Mouse (Mus musculus): Measurements from ENCODE around the gene Sugp2.
A peak's percentile ranks its signal among the peaks of the same experiment; 100 is the strongest.
"Not testable (repeated sequence)": the region's sequence is repeated elsewhere in the genome, so short reads cannot be mapped to it uniquely, and the experiment has no call there.

The Sugp2 gene

GRCm38 (mm10) chr8:70234080-70234780 is at the start of gene Sugp2, which contains the start of gene Armc6:
TSS of gene Sugp2 (plus strand) at chr8:70234226.
TSS of gene Armc6 (minus strand) at chr8:70234466.
- DNase-seq (ENCODE audit: low spot score), result peak; percentile 87

GRCm38 (mm10) chr8:70188707-70189106 is 45.3 kb upstream of the Sugp2 start:
- no peak for DNase-seq (ENCODE audit: low spot score)

DNA sequence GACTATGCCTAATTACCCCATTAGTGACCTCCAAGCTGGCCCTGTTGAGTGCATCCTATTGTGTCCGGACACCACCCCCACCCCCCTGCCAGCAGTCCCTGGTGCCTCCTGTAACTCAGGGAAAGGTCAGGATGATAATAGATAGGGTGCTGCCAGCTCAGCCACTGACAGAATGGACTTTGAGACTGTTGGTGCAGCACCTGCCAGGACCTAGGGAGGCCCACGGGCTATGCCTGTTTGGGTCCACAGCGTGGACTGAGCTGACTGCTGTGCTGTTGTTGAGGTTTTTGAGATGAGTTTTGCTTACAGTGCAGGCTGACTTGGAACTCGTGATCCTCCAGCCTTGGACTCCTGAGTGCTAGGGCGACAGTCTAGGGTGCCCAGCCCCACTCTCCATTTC is 40.8 kb upstream of the Sugp2 start:
- DNase-seq (ENCODE audit: low spot score), result no peak

- DNase-seq (ENCODE audit: low spot score), result no peak
Measured at GRCm38 (mm10) chr8:70194191-70194590, 39.8 kb upstream of the Sugp2 start.

DNA sequence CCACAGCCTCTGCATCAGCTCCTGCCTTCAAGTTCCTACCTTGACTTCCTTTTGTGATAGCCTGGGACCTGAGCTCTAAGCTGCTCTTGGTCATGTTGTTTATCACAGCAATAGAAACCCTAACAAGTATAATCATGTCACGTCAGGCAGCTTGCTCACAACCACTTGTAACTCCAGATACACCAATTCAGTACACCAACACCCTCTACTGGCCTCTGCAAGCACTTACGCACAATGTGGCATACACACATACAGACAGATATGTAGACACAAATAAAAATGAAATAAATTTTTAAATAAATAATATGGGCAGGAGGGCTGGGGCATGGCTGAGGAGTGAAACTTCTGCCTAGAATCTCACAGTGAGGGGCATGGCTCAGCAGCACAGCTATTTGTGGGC is 38.3 kb upstream of the Sugp2 start:
- no peak for DNase-seq (ENCODE audit: low spot score)

DNA sequence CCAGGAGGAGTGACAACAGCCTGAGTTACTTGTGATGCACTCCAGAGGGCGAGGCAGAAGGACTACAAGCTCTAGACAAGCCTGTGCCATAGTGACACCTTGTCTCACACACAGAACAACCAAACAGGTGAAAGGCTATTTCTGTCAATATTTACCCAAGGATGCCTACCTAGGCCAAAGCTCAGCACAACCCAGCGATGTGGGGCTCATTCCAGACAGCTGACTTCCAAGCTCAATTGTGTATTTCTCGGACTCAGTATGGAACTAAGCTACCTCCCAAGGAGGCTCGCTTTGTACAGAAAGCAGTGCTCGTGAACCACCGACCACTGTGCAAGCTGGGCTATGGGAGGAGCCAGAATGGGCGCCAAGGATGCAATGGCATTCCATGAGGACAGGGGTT is 36.4 kb upstream of the Sugp2 start:
- no peak for DNase-seq (ENCODE audit: low spot score)

GRCm38 (mm10) chr8:70200098-70200681 is 33.8 kb upstream of the Sugp2 start:
- DNase-seq (ENCODE audit: low spot score), result no peak

DNA sequence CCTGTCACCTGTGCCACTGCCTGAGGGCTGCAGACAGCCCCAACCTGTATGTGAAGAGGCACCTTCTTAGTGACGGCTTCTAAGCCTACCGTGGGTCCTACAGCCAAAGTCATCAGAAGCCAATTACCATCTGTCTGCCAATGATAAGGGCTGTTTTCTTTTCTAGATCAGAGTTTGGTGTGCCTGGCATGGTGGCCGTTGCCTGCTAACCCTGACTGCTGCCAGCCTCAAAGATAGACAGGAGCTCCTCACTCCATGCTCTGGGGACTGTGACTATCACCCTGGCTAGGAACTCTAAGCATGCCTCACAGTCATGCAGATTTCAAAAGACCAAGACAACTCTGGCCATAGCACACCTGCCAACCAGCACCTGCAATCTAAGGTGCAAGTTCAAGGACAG is 32.6 kb upstream of the Sugp2 start:
- no peak for DNase-seq (ENCODE audit: low spot score)

DNA sequence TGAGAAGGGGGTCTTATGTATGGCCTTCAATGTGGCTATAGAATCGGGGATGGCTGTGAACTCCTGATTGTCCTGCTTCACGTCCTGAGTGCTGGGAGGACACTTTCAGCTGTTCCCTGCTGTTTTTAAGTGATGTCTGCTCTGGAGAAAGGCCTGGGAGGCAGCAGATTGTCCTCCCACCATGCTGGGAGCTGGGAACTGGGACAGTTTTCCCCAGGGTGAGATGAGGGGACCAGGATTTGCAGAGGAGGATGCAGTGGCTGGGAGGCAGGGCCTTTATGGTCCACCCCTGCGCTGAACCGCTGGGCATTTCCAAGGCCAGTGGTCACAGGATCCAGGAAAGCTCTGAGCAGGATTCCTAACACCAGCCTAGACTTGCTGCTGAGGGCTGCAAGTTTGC is 31.0 kb upstream of the Sugp2 start:
- no peak for DNase-seq (ENCODE audit: low spot score)

GRCm38 (mm10) chr8:70204757-70205156 is 29.3 kb upstream of the Sugp2 start:
- DNase-seq (ENCODE audit: low spot score), result no peak

GRCm38 (mm10) chr8:70208130-70208529 is 25.9 kb upstream of the Sugp2 start:
- DNase-seq (ENCODE audit: low spot score), result no peak

DNA sequence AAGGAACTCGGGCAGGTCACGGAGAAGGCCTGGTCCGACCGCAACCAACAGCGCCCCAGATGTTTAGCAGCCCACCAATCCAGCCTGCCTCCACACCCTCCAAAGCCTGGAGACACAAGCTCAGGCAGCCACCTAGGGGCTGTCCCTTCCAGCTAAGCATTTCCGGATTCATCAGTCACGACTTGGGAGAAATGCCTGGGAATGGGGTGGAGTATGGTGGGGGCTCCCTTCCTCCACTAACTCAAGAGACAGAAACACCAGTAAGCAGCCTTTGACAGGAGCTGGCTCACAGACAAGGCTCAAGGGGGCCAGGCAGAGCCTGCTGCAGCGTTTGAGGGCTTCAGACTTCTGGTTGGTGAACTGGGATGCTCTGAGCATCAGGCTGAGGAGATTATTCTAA is 23.5 kb upstream of the Sugp2 start:
- DNase-seq (ENCODE audit: low spot score), result no peak

DNA sequence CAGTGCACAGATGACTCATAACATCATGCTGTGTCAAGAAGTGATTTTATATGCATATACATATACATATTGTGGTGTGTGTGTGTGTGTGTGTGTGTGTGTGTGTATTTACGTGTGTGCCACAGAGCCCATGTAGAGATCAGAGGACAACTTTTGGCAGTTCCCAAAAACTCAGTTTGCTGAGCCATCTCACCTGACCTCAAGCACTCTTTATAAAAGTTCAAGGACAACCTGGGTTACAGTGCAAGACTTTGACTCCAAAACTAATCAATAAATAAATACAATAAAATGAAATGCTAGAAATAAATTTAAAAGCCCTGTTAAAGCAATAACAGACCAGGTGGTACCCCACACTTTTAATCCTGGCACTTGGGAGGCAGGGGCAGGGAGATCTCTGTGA is 22.8 kb upstream of the Sugp2 start:
- DNase-seq (ENCODE audit: low spot score), result no peak

GRCm38 (mm10) chr8:70211726-70212111 is 22.3 kb upstream of the Sugp2 start:
- DNase-seq (ENCODE audit: low spot score), result no peak

- DNase-seq (ENCODE audit: low spot score), result peak; percentile 95
Measured at GRCm38 (mm10) chr8:70212112-70213055, 21.6 kb upstream of the Sugp2 start, which contains the start of gene Slc25a42. TSS of gene Slc25a42 (minus strand) at chr8:70212305.

GRCm38 (mm10) chr8:70214411-70214810 is 19.6 kb upstream of the Sugp2 start:
- no peak for DNase-seq (ENCODE audit: low spot score)

DNA sequence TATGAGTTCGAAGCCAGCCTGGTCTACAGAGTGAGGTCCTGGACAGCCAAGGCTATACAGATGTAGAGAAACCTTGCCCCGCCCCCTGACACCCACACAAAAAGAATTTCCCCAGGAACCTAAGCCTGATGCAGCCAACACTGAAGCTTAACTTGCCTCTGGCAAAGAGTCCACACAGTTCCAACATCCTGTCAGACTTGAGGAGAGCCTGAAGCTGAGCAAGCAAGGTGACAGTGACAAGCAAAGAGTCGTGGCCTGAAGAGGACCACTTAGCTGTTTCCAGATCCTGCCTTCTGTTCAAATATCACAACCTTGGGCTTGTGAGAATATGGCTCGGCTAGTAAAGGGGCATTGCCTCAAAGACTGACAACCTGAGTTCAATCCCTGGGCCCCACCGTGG is 18.9 kb upstream of the Sugp2 start:
- no peak for DNase-seq (ENCODE audit: low spot score)

GRCm38 (mm10) chr8:70216161-70216560 is 17.9 kb upstream of the Sugp2 start:
- not testable (repeated sequence) for DNase-seq (ENCODE audit: low spot score)

GRCm38 (mm10) chr8:70216566-70216965 is 17.5 kb upstream of the Sugp2 start:
- DNase-seq (ENCODE audit: low spot score), result no peak

GRCm38 (mm10) chr8:70217441-70217840 is 16.6 kb upstream of the Sugp2 start:
- no peak for DNase-seq (ENCODE audit: low spot score)

DNA sequence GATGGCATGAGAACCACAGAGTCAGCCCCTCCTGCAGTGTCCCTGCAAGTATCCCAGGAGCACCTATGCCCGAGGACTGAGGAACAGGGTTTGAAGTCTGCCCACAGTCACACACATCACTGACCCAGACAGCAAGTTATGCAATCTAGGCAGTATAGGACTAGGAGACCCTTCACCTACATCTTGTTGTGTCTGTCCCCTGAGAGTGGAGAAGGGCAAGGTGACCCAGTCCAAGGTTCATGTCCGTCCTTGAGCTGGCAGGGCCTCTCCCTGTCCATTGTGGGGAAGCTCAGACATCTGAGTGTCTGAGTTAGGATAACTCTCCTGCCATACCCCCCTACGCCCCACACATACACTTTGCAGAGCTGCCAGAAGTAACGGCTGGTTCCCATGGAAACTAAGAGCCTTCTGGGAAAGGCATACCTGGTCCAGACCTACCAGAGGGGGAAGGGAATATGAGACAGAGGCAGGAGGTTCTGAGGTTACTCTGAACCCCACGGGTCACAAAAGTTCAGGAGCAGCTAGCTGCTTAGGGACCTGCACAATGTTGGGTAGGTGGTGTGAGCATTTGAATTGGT is 14.8 kb upstream of the Sugp2 start:
- no peak for DNase-seq (ENCODE audit: low spot score)

DNA sequence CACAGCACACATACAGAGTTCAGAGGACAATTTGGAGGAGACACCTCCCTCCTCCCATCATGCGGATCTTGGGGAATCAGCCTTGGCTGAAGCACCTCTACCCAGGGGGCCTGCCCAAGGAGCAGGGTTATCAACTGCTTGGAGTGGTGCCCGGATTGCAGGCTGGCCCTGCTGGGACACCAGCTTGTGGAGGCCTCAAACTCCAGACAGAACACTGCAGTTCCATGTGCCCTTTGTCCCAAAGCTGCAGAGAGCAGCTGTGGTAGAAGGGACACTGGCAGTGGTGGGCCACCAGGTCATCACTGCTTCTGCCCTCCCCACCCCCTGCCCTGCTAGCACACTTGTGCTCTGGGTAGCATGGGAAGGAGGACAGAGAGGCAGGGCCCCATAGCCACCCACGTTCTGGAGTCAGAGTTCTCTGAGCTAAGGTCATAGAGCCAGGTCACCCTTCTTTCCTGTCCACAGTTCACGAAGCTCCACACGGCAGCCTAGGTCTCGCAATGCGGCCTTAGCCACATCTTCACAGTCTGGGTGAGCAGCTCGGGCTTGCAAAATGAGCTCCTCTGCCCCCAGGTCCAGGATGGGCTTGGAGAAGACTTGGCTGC is 13.7 kb upstream of the Sugp2 start:
- DNase-seq (ENCODE audit: low spot score), result no peak

Data from ovary, postnatal 14 days (tissue).